Mouse (Mus musculus): ENCODE results near the gene Gm8994. TPM values are rescaled to one million over a fixed set of nuclear protein-coding genes. Genes with fewer than 3 reads are reported as not detected.

The Gm8994 gene
- polyA plus RNA-seq, 1 experiment from 2014 or later: 0.04 TPM

DNA sequence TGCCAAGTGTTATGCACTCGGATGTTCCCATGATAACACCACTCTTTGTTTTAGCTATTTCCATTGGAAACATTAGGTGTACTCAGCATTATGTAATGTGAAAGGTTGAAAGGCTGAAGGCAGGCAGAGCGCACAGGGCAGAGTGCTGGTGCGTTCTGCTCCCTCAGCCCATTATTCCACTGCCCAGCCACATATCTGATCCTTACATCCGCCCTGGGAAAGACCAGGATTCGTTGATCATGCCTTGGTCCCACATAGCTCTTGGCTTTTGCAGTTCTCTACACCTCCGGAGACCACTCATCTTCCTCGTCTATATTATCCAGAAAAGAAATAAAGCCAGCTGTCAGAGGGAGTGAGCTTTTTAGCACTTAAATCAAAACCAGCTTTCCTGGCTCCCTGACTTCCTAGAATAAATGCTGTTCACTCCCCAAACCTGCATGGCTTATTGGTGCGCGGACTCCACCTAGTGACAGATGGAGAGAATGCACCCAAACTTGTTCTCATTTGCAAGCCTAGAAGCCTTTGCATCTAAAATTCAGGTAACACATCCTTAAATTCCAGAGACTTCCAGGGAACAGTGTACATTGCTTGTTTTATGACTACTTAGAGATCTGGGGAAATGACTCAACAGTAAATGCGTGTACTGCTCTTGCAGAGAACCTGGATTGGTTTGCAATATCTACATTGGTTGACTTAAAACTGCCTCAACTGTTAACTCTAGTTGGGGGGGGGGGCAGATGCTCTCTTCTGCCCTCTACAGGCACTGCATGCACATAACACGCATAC is 26.3 kb downstream of the Gm8994 start:
- peak; percentile 6 for DNase-seq (ENCODE audit: low read depth, low spot score)
- peak; percentile 31 for ATAC-seq
- POLR2A ChIA-PET: no interaction called here
- H3K27me3 ChIP-seq: peaks cover 3% of the 10 kb centered on the region
- in situ Hi-C loops (cut with MboI; ENCODE audit: low pct_unique_long_range_greater_than_20kb): loop anchor here (5.0 kb wide), 1 partner anchor 446 kb away; no protein-coding TSS in a partner anchor
- TF ChIP-seq CTCF (IDR thresholded peaks at IDR 0.05): peak; percentile 88
- CTCF ChIA-PET: interaction anchor here (0.7 to 1.1 kb wide), 3 partner anchors 8 to 443 kb away, joined by 3 to 6 read pairs (median 4); no protein-coding TSS in a partner anchor

GRCm38 (mm10) chr6:136358471-136358870 is 31.1 kb downstream of the Gm8994 start:
- ATAC-seq: no peak

GRCm38 (mm10) chr6:136363313-136363712 is 36.0 kb downstream of the Gm8994 start:
- no peak for TF ChIP-seq CTCF (IDR thresholded peaks at IDR 0.05)

More at GRCm38 (mm10) chr6:136358471-136358870, 31.1 kb downstream of the Gm8994 start:
- no peak for TF ChIP-seq CTCF (IDR thresholded peaks at IDR 0.05)
- H3K27me3 ChIP-seq: peaks cover 5% of the 10 kb centered on the region
- DNase-seq (ENCODE audit: low read depth, low spot score): no peak
- in situ Hi-C loops (cut with MboI; ENCODE audit: low pct_unique_long_range_greater_than_20kb): no loop called here
- ChIA-PET POLR2A (no interaction called here), CTCF (no interaction called here)

DNA sequence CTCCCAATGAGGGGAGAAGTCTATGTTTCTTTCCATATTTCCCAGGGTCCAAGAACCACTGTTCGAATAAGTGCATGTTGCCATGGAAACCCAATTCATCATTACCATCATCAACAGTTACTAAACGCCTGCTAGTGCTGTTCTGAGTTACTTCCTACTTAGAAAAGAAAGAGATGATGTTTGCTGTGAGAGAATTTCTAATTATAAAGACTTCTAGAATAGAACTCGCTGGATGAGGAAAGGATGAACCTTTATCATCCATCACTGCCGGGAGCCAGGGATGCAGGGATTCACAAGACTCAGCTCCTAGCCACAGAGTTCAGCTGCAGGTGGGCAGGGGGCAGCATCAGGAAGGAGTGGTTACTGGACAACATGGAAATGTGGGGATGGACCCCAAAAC is 36.7 kb downstream of the Gm8994 start:
- POLR2A ChIA-PET: no interaction called here
- CTCF ChIA-PET: interaction anchor here (1.1 kb wide), 1 partner anchor 10 kb away, joined by 3 read pairs; no protein-coding TSS in a partner anchor
- DNase-seq (ENCODE audit: low read depth, low spot score): no peak
- no peak for ATAC-seq
- H3K27me3 ChIP-seq: peaks cover 3% of the 10 kb centered on the region
- in situ Hi-C loops (cut with MboI; ENCODE audit: low pct_unique_long_range_greater_than_20kb): no loop called here
- no peak for TF ChIP-seq CTCF (IDR thresholded peaks at IDR 0.05)

More at GRCm38 (mm10) chr6:136363313-136363712, 36.0 kb downstream of the Gm8994 start:
- DNase-seq (ENCODE audit: low read depth, low spot score) (no peak), ATAC-seq (no peak)
- peaks cover 8% of the 10 kb centered on the region for H3K27me3 ChIP-seq
- ChIA-PET CTCF (interaction anchor here (1.1 kb wide), 1 partner anchor 11 kb away, joined by 3 read pairs; no protein-coding TSS in a partner anchor), POLR2A (no interaction called here)
- in situ Hi-C loops (cut with MboI; ENCODE audit: low pct_unique_long_range_greater_than_20kb): no loop called here

DNA sequence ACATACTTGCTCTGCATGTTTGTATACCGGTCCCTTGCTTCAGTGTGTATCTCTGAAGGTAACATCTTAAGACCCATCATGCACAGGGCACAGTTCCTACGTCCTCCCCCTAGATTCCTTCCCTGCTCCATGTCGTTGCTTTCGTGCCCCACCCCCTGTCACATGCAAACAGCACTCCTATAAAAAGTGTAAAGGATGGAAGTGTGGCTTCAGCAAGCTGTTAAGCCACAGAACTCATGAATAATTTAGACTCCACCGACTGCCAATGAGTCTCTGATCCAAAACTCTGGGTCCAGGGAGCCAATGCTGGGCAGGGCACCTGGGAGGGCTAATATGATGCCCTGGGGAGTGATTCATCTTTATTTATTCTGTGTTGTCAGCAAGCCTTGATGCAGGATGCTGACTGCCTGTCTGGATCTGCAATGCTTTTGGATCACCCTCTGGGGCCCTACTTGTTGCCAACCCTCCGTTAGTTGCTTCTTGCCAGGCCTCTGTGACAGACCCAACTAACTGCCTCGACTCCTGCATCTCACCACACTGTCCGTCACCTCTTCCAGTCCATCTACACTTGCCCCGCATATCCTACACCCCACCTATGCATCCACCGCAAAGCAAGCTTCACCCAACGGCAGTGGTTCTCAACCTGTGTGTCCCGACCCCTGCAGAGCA is 37.2 kb downstream of the Gm8994 start:
- H3K27me3 ChIP-seq: peaks cover 3% of the 10 kb centered on the region
- in situ Hi-C loops (cut with MboI; ENCODE audit: low pct_unique_long_range_greater_than_20kb): no loop called here
- TF ChIP-seq CTCF (IDR thresholded peaks at IDR 0.05): no peak
- DNase-seq (ENCODE audit: low read depth, low spot score): no peak
- ChIA-PET POLR2A (no interaction called here), CTCF (interaction anchor here (1.1 kb wide), 1 partner anchor 10 kb away, joined by 3 read pairs; no protein-coding TSS in a partner anchor)
- no peak for ATAC-seq

DNA sequence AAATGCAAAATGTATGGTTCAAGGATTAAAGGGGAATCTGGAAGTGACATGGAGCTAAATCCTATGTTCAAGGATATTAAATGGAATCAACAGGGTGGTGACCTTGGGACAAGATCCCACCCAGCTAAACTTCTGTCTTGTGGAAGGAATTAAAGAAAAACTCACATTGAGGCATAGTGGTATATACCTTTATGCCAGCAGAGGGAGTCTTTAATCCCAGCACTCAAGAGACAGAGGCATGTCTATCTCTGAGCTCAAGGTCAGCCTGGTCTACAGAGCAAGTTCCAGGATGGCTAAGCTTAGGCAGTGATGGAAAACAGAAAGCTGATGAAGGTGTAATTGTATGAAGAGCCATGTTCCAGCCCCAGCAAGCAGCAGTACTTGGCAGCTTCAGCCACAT is 48.8 kb downstream of the Gm8994 start:
- DNase-seq (ENCODE audit: low read depth, low spot score): no peak
- H3K27me3 ChIP-seq: no peaks in the 10 kb centered on the region
- POLR2A ChIA-PET: no interaction called here
- ATAC-seq: no peak
- in situ Hi-C loops (cut with MboI; ENCODE audit: low pct_unique_long_range_greater_than_20kb): no loop called here
- CTCF ChIA-PET: no interaction called here
- peak; percentile 32 for TF ChIP-seq CTCF (IDR thresholded peaks at IDR 0.05)

Other genes starting within 250 kb of the Gm8994 start
- not detected for gene Grin2b, start 154.0 kb upstream of the Gm8994 start, polyA plus RNA-seq (2021)
- not detected for gene E330021D16Rik, start 88.0 kb downstream of the Gm8994 start, polyA plus RNA-seq (2021)
- gene Atf7ip, start 178.6 kb downstream of the Gm8994 start, polyA plus RNA-seq (2021): 19.9 TPM